8 mouse cellular contexts compared by ENCODE assay signal in genomic region chr19:25610411-25611111, GRCm38 (mm10). TPM values are rescaled to one million over a fixed set of nuclear protein-coding genes. Genes with fewer than 3 reads are reported as not detected.
DNase-seq lines count a peak whose midpoint lies in the region; ATAC-seq and TF ChIP-seq lines count a peak whose summit lies in the region.

No protein-coding gene starts in this region.

- ATAC-seq in heart, embryonic 14.5 days (ENCODE audit: insufficient number of reproducible peaks, insufficient read depth, low FRiP score, low read depth), result no peak
- peak; percentile 50 for ATAC-seq in forebrain, postnatal 0 days
- no peak for ATAC-seq in liver, embryonic 12.5 days

- H3K27me3 ChIP-seq in heart, embryonic 14.5 days (ENCODE audit: control insufficient read depth, insufficient read depth, low read length), result peaks cover 98% of the 10 kb centered on the region
- H3K27me3 ChIP-seq in forebrain, postnatal 0 days (ENCODE audit: insufficient read depth, low read length), result peaks cover 76% of the 10 kb centered on the region
- H3K27me3 ChIP-seq in liver, embryonic 12.5 days (replicated peaks), result peaks cover 100% of the 10 kb centered on the region
- peaks cover 11% of the 10 kb centered on the region for H3K27me3 ChIP-seq in splenic B cell, adult 2 months (ENCODE audit: control insufficient read depth, insufficient read depth, low read length, poor library complexity, severe bottlenecking)

- DNase-seq in heart, postnatal 25 days (ENCODE audit: low spot score), result no peak
- DNase-seq in ZHBTc4 (ENCODE audit: low read depth, low spot score), result peak; percentile 82
- DNase-seq in forebrain, postnatal 0 days, result peak; percentile 47
- peak; percentile 70 for DNase-seq in splenic B cell, adult 2 months (ENCODE audit: low read depth, low spot score)
- DNase-seq in thymus, postnatal 36 days, result no peak
- no peak for DNase-seq in left cerebral cortex, adult 9 months (ENCODE audit: low spot score in 2 of 2)

- no peaks in the 10 kb centered on the region for H3K9me3 ChIP-seq in heart, embryonic 14.5 days (ENCODE audit: control insufficient read depth, low read length)
- H3K9me3 ChIP-seq in forebrain, postnatal 0 days (ENCODE audit: low read length), result no peaks in the 10 kb centered on the region
- no peaks in the 10 kb centered on the region for H3K9me3 ChIP-seq in liver, embryonic 12.5 days (replicated peaks)

- H3K9ac ChIP-seq in heart, embryonic 14.5 days (ENCODE audit: low read length), result no peak overlapping the region
- peak overlapping the region; percentile 33 for H3K9ac ChIP-seq in forebrain, postnatal 0 days
- no peak overlapping the region for H3K9ac ChIP-seq in liver, embryonic 12.5 days

- H3K4me1 ChIP-seq in heart, embryonic 14.5 days (ENCODE audit: control insufficient read depth in 2 of 2, insufficient read depth in 2 of 2, low read length in 2 of 2), result peaks cover 2 to 25% of the 10 kb centered on the region in 2 experiments; a peak in 3 of 4 replicates
- peaks cover 10% of the 10 kb centered on the region for H3K4me1 ChIP-seq in forebrain, postnatal 0 days (ENCODE audit: insufficient read depth)
- peaks cover 21% of the 10 kb centered on the region; the same call in 1 of the 2 replicates for H3K4me1 ChIP-seq in liver, embryonic 12.5 days

- peak overlapping the region; percentile 68 for H3K4me2 ChIP-seq in heart, embryonic 14.5 days (ENCODE audit: low read length)
- peak overlapping the region; percentile 63 for H3K4me2 ChIP-seq in forebrain, postnatal 0 days (ENCODE audit: low read depth)
- H3K4me2 ChIP-seq in liver, embryonic 12.5 days, result peak overlapping the region; percentile 54

- peak; percentile 15; the same call in 1 of the 2 replicates for TF ChIP-seq CTCF in forebrain, postnatal 0 days (IDR thresholded peaks at IDR 0.05; ENCODE audit: low read depth)

- under 1% methylated on average over 65 of the region's 71 CpGs for WGBS in heart, embryonic 14.5 days
- under 1% methylated on average over 47 of the region's 71 CpGs for WGBS in forebrain, postnatal 0 days
- 1% methylated on average over 64 of the region's 71 CpGs for WGBS in liver, embryonic 12.5 days (ENCODE audit: insufficient replicate concordance)

- intact Hi-C loops in heart, postnatal 25 days (cut with DNase I), result no loop called here

- H3K36me3 ChIP-seq in heart, embryonic 14.5 days (ENCODE audit: control insufficient read depth, insufficient read depth, low read length), result no peaks in the 10 kb centered on the region
- H3K36me3 ChIP-seq in forebrain, postnatal 0 days (ENCODE audit: insufficient read depth), result no peaks in the 10 kb centered on the region
- no peaks in the 10 kb centered on the region for H3K36me3 ChIP-seq in liver, embryonic 12.5 days
- no peaks in the 10 kb centered on the region for H3K36me3 ChIP-seq in splenic B cell, adult 2 months (ENCODE audit: control insufficient read depth, insufficient read depth, low read length, poor library complexity, severe bottlenecking)

- peak overlapping the region; percentile 14 to 42 for H3K4me3 ChIP-seq in heart, embryonic 14.5 days (ENCODE audit: control insufficient read depth in 1 of 2, insufficient read depth in 1 of 2, low read depth in 1 of 2, low read length in 2 of 2)
- H3K4me3 ChIP-seq in forebrain, postnatal 0 days (ENCODE audit: low read depth, low read length), result peak overlapping the region; percentile 38
- peak overlapping the region; percentile 31 for H3K4me3 ChIP-seq in liver, embryonic 12.5 days

- no peak overlapping the region for H3K27ac ChIP-seq in heart, embryonic 14.5 days (replicated peaks in 1 of 2; ENCODE audit: control insufficient read depth in 1 of 2, insufficient read depth in 1 of 2, low read depth in 2 of 2, low read length in 2 of 2)
- H3K27ac ChIP-seq in forebrain, postnatal 0 days (ENCODE audit: low read depth, low read length), result no peak overlapping the region
- no peak overlapping the region for H3K27ac ChIP-seq in liver, embryonic 12.5 days

RNA-seq across cellular contexts. Expression of gene Dmrt3, which starts 0.5 kb away (rescaled TPM):
- 0.11 TPM in 1 of 2 replicates, not detected in the other for polyA plus RNA-seq in heart, embryonic 14.5 days (2014; fragmentation: Nextera tagmentation; extraction: Ambion mirVana)
- total RNA-seq in heart, postnatal 25 days (2021), result not detected
- total RNA-seq in forebrain, postnatal 0 days (2014; rRNA removed), result 1.5 and 1.8 TPM in 2 replicates
- 1.5 and 2.1 TPM in 2 replicates for polyA plus RNA-seq in forebrain, postnatal 0 days (2015; fragmentation: Nextera tagmentation; extraction: Ambion mirVana)
- not detected in 2 replicates for polyA plus RNA-seq in liver, embryonic 12.5 days (2016; fragmentation: Nextera tagmentation; extraction: Ambion mirVana)

Comparison
In these comparisons a context has a peak if more than half of its experiments do, and no peak if none do; other contexts are left out.
1. DNase-seq: peak in ZHBTc4 (single experiment), forebrain, postnatal 0 days (single experiment) and splenic B cell, adult 2 months (single experiment); none in heart, postnatal 25 days (single experiment), thymus, postnatal 36 days (0 of 2) and left cerebral cortex, adult 9 months (0 of 2).
2. Peak in every context shown above with its lines, with median percentiles within 50 percentile points of each other: H3K4me2 ChIP-seq and H3K4me3 ChIP-seq.